In the genomic region with DNA sequence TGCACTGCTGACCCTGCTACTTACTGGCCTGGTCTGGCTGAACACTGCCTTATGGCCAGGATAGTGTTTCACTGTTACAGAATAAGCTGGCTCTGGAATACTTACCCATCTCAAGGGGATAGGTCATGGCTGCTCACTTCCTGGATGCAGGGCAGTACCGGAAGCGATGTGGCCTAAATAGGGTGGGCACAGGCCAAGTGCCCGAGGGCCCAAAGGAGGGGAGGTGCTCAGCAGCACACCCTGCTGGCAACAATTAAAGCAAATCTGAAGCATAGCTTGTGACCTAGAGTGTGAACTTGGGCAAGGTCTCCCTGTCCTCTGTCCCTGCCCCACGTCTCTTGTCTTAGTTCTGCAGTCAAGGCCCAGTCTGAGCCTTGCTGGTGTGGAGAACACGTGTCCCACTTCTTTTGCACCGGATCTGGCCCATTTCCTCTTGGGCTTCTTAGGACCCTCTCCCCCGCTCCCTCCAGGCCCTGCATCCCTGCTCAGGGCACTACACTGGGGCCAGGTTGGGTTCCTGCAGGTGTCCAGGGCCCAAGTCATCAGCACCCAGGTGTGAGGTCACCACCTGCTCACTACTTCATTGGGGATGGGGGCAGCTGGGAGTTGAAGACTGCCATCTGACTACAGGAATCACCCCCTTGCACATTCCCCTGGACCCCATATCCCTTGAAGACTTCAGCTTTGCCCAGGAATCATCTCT, we compare ENCODE assay signal across 7 mouse cellular contexts. TPM values are rescaled to one million over a fixed set of nuclear protein-coding genes. Genes with fewer than 3 reads are reported as not detected.
DNase-seq lines count a peak whose midpoint lies in the region; ATAC-seq and TF ChIP-seq lines count a peak whose summit lies in the region.

No protein-coding gene starts in this region.

- TF ChIP-seq CTCF in CH12.LX (conservative IDR thresholded peaks at IDR 0.05 in 1 of 2, IDR thresholded peaks at IDR 0.05 in 1 of 2; ENCODE audit: low read depth in 2 of 2, low read length in 2 of 2) = peak; percentile 37 to 70; a peak in 3 of 4 replicates

- TF ChIP-seq EP300 in CH12.LX (IDR thresholded peaks at IDR 0.05; ENCODE audit: low read length) = no peak

- in situ Hi-C loops in CH12.LX (cut with MboI; ENCODE audit: low pct_ligation_motif_present, low pct_unique_long_range_greater_than_20kb, low sequenced_read_pairs) = no loop called here

- H3K9me3 ChIP-seq in CH12.LX (replicated peaks; ENCODE audit: low read length) = no peaks in the 10 kb centered on the region

- no peak overlapping the region for H3K4me2 ChIP-seq in CH12.LX (ENCODE audit: insufficient read depth, low read depth, poor library complexity, severe bottlenecking)

- DNase-seq in layer of hippocampus, adult 11-12 months (ENCODE audit: low spot score) = peak; percentile 13
- no peak for DNase-seq in layer of hippocampus, postnatal 36 days
- DNase-seq in CH12.LX (ENCODE audit: extremely low read depth) (peak; percentile 56), MN1 (ENCODE audit: low spot score) (peak; percentile 80)
- peak; percentile 66 for DNase-seq in kidney, postnatal 10 days
- DNase-seq in right cerebral cortex, postnatal 4 days = no peak

- no peak overlapping the region for H3K27ac ChIP-seq in CH12.LX (ENCODE audit: insufficient read depth, low read depth)

- no peak overlapping the region for H3K9ac ChIP-seq in CH12.LX (ENCODE audit: insufficient read depth, low read depth)

- peaks cover 36 to 60% of the 10 kb centered on the region in 2 experiments for H3K36me3 ChIP-seq in CH12.LX (replicated peaks in 1 of 2; ENCODE audit: control insufficient read depth in 1 of 2, insufficient read depth in 1 of 2, low read length in 1 of 2)

- H3K27me3 ChIP-seq in CH12.LX (replicated peaks) = no peaks in the 10 kb centered on the region

- no peak overlapping the region for H3K4me3 ChIP-seq in CH12.LX (replicated peaks in 1 of 3; ENCODE audit: low read depth in 2 of 3, low read length in 2 of 3, poor library complexity in 1 of 3)

- peaks cover 22 to 48% of the 10 kb centered on the region in 2 experiments for H3K4me1 ChIP-seq in CH12.LX (ENCODE audit: control insufficient read depth in 1 of 2, insufficient read depth in 2 of 2)

- peak; percentile 52 for TF ChIP-seq RAD21 in CH12.LX (IDR thresholded peaks at IDR 0.05; ENCODE audit: low read depth, low read length)

- TF ChIP-seq POLR2A in CH12.LX (IDR thresholded peaks at IDR 0.05; ENCODE audit: low read depth, low read length) = no peak

- ATAC-seq in monocyte, adult 5-6 weeks (replicated peaks; ENCODE audit: insufficient number of reproducible peaks, low FRiP score, low TSS enrichment, poor library complexity, severe bottlenecking) = no peak

- peaks cover 12% of the 10 kb centered on the region for H3K79me2 ChIP-seq in CH12.LX (replicated peaks; ENCODE audit: control insufficient read depth, extremely low read depth, insufficient read depth, poor library complexity, severe bottlenecking)

- dilution Hi-C loops in CH12.LX (cut with MboI; ENCODE audit: extremely low pct_ligation_motif_present, extremely low pct_unique_long_range_greater_than_20kb, low sequenced_read_pairs) = no loop called here

TF ChIP-seq in CH12.LX, 34 proteins besides CTCF, POLR2A, EP300 and RAD21:
- TF ChIP-seq SMC3 (IDR thresholded peaks at IDR 0.05; ENCODE audit: low read depth, low read length) (peak; percentile 84), ELF1 (IDR thresholded peaks at IDR 0.05; ENCODE audit: low read depth, low read length) (peak; percentile 77), USF2 (conservative IDR thresholded peaks at IDR 0.05; ENCODE audit: low read depth, low read length) (no peak)

RNA-seq across cellular contexts. Expression of gene Nubp2, which starts 4.3 kb away (rescaled TPM):
- total RNA-seq in layer of hippocampus, postnatal 36 days (2021) = 10 to 100 TPM; 33.2 to 37.1 TPM
- total RNA-seq in CH12.LX (2012; rRNA removed) (70.9 and 86.9 TPM in 2 replicates), CH12.LX (2014; rRNA removed) (74.3 and 89.1 TPM in 2 replicates)
- 109 and 124 TPM in 2 replicates for polyA plus RNA-seq in CH12.LX (2012; ENCODE audit: insufficient read length, low read depth)
- total RNA-seq in monocyte, adult 5-6 weeks (2017) = 34.3 to 41.0 TPM (median 40.1 TPM) in 3 replicates

RNA-seq across cellular contexts. Expression of gene Spsb3, which starts 4.6 kb away (rescaled TPM):
- total RNA-seq in layer of hippocampus, postnatal 36 days (2021) = 10 to 100 TPM; 39.2 to 42.8 TPM
- total RNA-seq in CH12.LX (2012; rRNA removed) = 23.3 and 27.3 TPM in 2 replicates
- total RNA-seq in CH12.LX (2014; rRNA removed) = 21.1 and 21.3 TPM in 2 replicates
- polyA plus RNA-seq in CH12.LX (2012; ENCODE audit: insufficient read length, low read depth) = 13.3 and 14.4 TPM in 2 replicates
- total RNA-seq in monocyte, adult 5-6 weeks (2017) = 16.6 to 25.9 TPM (median 20.5 TPM) in 3 replicates

RNA-seq across cellular contexts. Expression of gene Eme2, which starts 13.0 kb away (rescaled TPM):
- 10 to 100 TPM; 57.5 to 70.4 TPM for total RNA-seq in layer of hippocampus, postnatal 36 days (2021)
- 19.7 and 33.1 TPM in 2 replicates for total RNA-seq in CH12.LX (2012; rRNA removed)
- 12.7 and 13.5 TPM in 2 replicates for total RNA-seq in CH12.LX (2014; rRNA removed)
- 16.9 and 19.1 TPM in 2 replicates for polyA plus RNA-seq in CH12.LX (2012; ENCODE audit: insufficient read length, low read depth)
- 12.0 to 20.2 TPM (median 12.9 TPM) in 3 replicates for total RNA-seq in monocyte, adult 5-6 weeks (2017)

RNA-seq across cellular contexts. Expression of gene Mrps34, which starts 13.0 kb away (rescaled TPM):
- 10 to 100 TPM; 75.3 to 75.9 TPM for total RNA-seq in layer of hippocampus, postnatal 36 days (2021)
- total RNA-seq in CH12.LX (2012; rRNA removed) (57.2 and 61.7 TPM in 2 replicates), CH12.LX (2014; rRNA removed) (50.9 and 56.5 TPM in 2 replicates)
- 73.5 and 80.5 TPM in 2 replicates for polyA plus RNA-seq in CH12.LX (2012; ENCODE audit: insufficient read length, low read depth)
- 13.4 to 24.4 TPM (median 19.0 TPM) in 3 replicates for total RNA-seq in monocyte, adult 5-6 weeks (2017)

RNA-seq across cellular contexts. Expression of gene Nme3, which starts 14.4 kb away (rescaled TPM):
- total RNA-seq in layer of hippocampus, postnatal 36 days (2021) = 10 to 100 TPM; 60.0 to 67.5 TPM
- total RNA-seq in CH12.LX (2012; rRNA removed) (16.7 and 22.0 TPM in 2 replicates), CH12.LX (2014; rRNA removed) (11.4 and 11.9 TPM in 2 replicates)
- 13.8 and 14.4 TPM in 2 replicates for polyA plus RNA-seq in CH12.LX (2012; ENCODE audit: insufficient read length, low read depth)
- total RNA-seq in monocyte, adult 5-6 weeks (2017) = 28.0 to 48.6 TPM (median 30.1 TPM) in 3 replicates

Comparison
In these comparisons a context has a peak if more than half of its experiments do, and no peak if none do; other contexts are left out.
1. DNase-seq: peak in layer of hippocampus, adult 11-12 months (single experiment), CH12.LX (single experiment), MN1 (single experiment) and kidney, postnatal 10 days (single experiment); none in layer of hippocampus, postnatal 36 days (0 of 2) and right cerebral cortex, postnatal 4 days (single experiment).